Mouse (Mus musculus): ENCODE measurements around the gene Psap.

The Psap gene

GRCm38 (mm10) chr10:60263351-60263750 is 14.1 kb upstream of the Psap start:
- DNase-seq (ENCODE audit: low read depth, low spot score) = no peak

GRCm38 (mm10) chr10:60265252-60265651 is 12.2 kb upstream of the Psap start:
- DNase-seq (ENCODE audit: low read depth, low spot score) = no peak

GRCm38 (mm10) chr10:60266842-60267401 is 10.5 kb upstream of the Psap start:
- no peak for DNase-seq (ENCODE audit: low read depth, low spot score)

- DNase-seq (ENCODE audit: low read depth, low spot score) = no peak
Measured at GRCm38 (mm10) chr10:60268738-60269137, 8.7 kb upstream of the Psap start.

- no peak for DNase-seq (ENCODE audit: low read depth, low spot score)
Measured at GRCm38 (mm10) chr10:60269141-60270064, 8.0 kb upstream of the Psap start.

GRCm38 (mm10) chr10:60271015-60271414 is 6.4 kb upstream of the Psap start:
- no peak for DNase-seq (ENCODE audit: low read depth, low spot score)

GRCm38 (mm10) chr10:60272241-60272640 is 5.2 kb upstream of the Psap start:
- DNase-seq (ENCODE audit: low read depth, low spot score) = no peak

GRCm38 (mm10) chr10:60273382-60273781 is 4.0 kb upstream of the Psap start:
- DNase-seq (ENCODE audit: low read depth, low spot score) = no peak

GRCm38 (mm10) chr10:60278006-60278399 is 576 bp downstream of the Psap start:
- no peak for DNase-seq (ENCODE audit: low read depth, low spot score)

- DNase-seq (ENCODE audit: low read depth, low spot score) = no peak
Measured at GRCm38 (mm10) chr10:60278786-60279185, 1.4 kb downstream of the Psap start.

- no peak for DNase-seq (ENCODE audit: low read depth, low spot score)
Measured at GRCm38 (mm10) chr10:60279290-60279940, 2.0 kb downstream of the Psap start.

GRCm38 (mm10) chr10:60279941-60280301 is 2.5 kb downstream of the Psap start:
- no peak for DNase-seq (ENCODE audit: low read depth, low spot score)

- DNase-seq (ENCODE audit: low read depth, low spot score) = no peak
Measured at GRCm38 (mm10) chr10:60280353-60280752, 2.9 kb downstream of the Psap start.

- no peak for DNase-seq (ENCODE audit: low read depth, low spot score)
Measured at GRCm38 (mm10) chr10:60281571-60282050, 4.2 kb downstream of the Psap start.

GRCm38 (mm10) chr10:60282116-60283014 is 4.9 kb downstream of the Psap start:
- no peak for DNase-seq (ENCODE audit: low read depth, low spot score)

GRCm38 (mm10) chr10:60284248-60284647 is 6.8 kb downstream of the Psap start:
- DNase-seq (ENCODE audit: low read depth, low spot score) = no peak

GRCm38 (mm10) chr10:60284676-60285111 is 7.3 kb downstream of the Psap start:
- no peak for DNase-seq (ENCODE audit: low read depth, low spot score)

GRCm38 (mm10) chr10:60285183-60285582 is 7.8 kb downstream of the Psap start:
- no peak for DNase-seq (ENCODE audit: low read depth, low spot score)

GRCm38 (mm10) chr10:60285676-60286372 is 8.4 kb downstream of the Psap start:
- DNase-seq (ENCODE audit: low read depth, low spot score) = no peak

- DNase-seq (ENCODE audit: low read depth, low spot score) = no peak
Measured at GRCm38 (mm10) chr10:60286546-60286945, 9.1 kb downstream of the Psap start.

- no peak for DNase-seq (ENCODE audit: low read depth, low spot score)
Measured at GRCm38 (mm10) chr10:60287161-60287560, 9.7 kb downstream of the Psap start.
